Mouse (Mus musculus) MEL (cell line): Measurements from ENCODE around the gene Rgs8.

Source experiments
- BHLHE40 ChIP-seq: IDR thresholded peaks from 2 replicates; pipeline ENCODE4 v1.6.1; 2012; ENCODE audit warnings: low read depth, mild to moderate bottlenecking, inconsistent platforms, low read length, improper control_type of control experiment, borderline replicate concordance
- CHD2 ChIP-seq: IDR thresholded peaks from 2 replicates; pipeline ENCODE4 v1.6.1; 2011; ENCODE audit warnings: low read length, improper control_type of control experiment
- CTCF ChIP-seq, 3 experiments: IDR thresholded peaks in 2 of 3; conservative IDR thresholded peaks in 1 of 3; 2 replicates each; pipeline ENCODE4 v1.5.1; 2011 to 2012; ENCODE audit warnings: low read length in 3 of 3, low read depth in 2 of 3, mild to moderate bottlenecking in 2 of 3, improper control_type of control experiment in 1 of 3, inconsistent platforms in 1 of 3, mixed read lengths in 1 of 3, moderate library complexity in 1 of 3; ENCODE audit not compliant: control insufficient read depth in 1 of 3, insufficient read depth in 1 of 3, poor library complexity in 1 of 3, severe bottlenecking in 1 of 3
- EP300 ChIP-seq, 2 experiments: IDR thresholded peaks; 2 replicates each; pipeline ENCODE4 v1.6.1; 2011; ENCODE audit warnings: improper control_type of control experiment in 2 of 2, low read length in 2 of 2, low read depth in 1 of 2, mild to moderate bottlenecking in 1 of 2
- MAZ ChIP-seq: IDR thresholded peaks from 2 replicates; pipeline ENCODE4 v1.6.1; 2012; ENCODE audit warnings: low read depth, mild to moderate bottlenecking, inconsistent platforms, low read length, improper control_type of control experiment
- MYC ChIP-seq: IDR thresholded peaks from 2 replicates; pipeline ENCODE4 v1.6.1; 2011; ENCODE audit warnings: low read depth, mild to moderate bottlenecking, low read length, improper control_type of control experiment, moderate library complexity
- USF1 ChIP-seq: IDR thresholded peaks from 2 replicates; pipeline ENCODE4 v1.6.1; 2014; ENCODE audit warnings: low read depth, mild to moderate bottlenecking, inconsistent platforms, low read length, improper control_type of control experiment, moderate library complexity

GRCm38 (mm10) chr1:153667244-153667727 is 14.5 kb downstream of the Rgs8 start:
- TF ChIP-seq CTCF (IDR thresholded peaks at IDR 0.05 in 2 of 3, conservative IDR thresholded peaks at IDR 0.05 in 1 of 3; ENCODE audit: control insufficient read depth in 1 of 3, insufficient read depth in 1 of 3, low read depth in 2 of 3, low read length in 3 of 3, poor library complexity in 1 of 3, severe bottlenecking in 1 of 3): no peak
- no peak for TF ChIP-seq MYC
- no peak for TF ChIP-seq MAZ
- no peak for TF ChIP-seq EP300 (IDR thresholded peaks at IDR 0.05; ENCODE audit: low read depth in 1 of 2, low read length in 2 of 2)
- TF ChIP-seq CHD2: no peak
- no peak for TF ChIP-seq BHLHE40
- no peak for TF ChIP-seq USF1
